Mouse (Mus musculus): ENCODE data around the gene Hoxd1.

DNA sequence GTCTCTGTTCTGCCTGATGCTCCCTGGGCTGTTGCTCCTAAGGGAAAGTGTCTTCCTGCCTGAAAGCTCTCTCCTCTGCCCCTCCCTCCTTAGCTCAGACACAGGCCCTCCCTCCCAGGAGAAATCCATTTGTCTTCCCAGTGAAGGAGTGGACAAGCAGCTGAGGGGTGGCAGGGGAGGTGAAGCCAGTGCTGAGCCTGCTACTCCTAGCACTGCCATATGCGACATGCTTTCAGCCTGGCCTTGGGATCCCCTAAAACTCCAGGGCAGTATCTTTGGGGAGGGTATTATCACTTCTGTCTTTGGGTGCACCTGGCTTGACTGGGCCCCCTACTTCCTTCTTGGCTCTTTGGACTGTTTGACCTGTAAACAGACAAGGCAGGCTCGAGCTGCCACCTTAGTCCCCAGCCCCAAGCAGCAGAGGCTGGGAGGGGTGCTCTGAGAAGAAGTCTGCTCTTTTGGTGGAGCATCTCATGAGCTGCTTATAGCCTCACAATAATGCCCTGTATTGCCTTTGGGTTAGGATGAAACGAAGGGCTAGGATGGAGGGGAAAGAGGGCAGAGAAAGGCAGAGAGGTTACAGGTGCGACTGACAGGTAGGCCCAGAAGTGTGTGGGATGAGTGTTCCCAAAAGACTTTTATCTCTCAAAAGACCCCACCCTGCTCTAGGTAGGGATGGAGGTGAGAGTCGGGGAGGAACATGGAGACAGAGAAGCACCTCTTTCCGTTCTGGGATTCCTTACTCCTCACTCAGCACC is 17.1 kb upstream of the Hoxd1 start:
- no peak for TF ChIP-seq CTCF (IDR thresholded peaks at IDR 0.05; ENCODE audit: low read depth)
- no peak for TF ChIP-seq EP300 (IDR thresholded peaks at IDR 0.05; ENCODE audit: low read depth)
